Mouse (Mus musculus) frontal cortex, adult (tissue): Measurements from ENCODE around the gene Myo15.
"Not testable (repeated sequence)": the region's sequence is repeated elsewhere in the genome, so short reads cannot be mapped to it uniquely, and the experiment has no call there.

ENCODE experiments used
- ATAC-seq: cut with Nextera tagmentation; 2 replicates; pipeline ENCODE4 v1.9.2; 2017; ENCODE audit warnings: mild to moderate bottlenecking, moderate library complexity, mixed read lengths; ENCODE audit not compliant: low TSS enrichment

Gene Myo15

GRCm38 (mm10) chr11:60469039-60469438 lies at the start of gene Myo15:
Gene Myo15, plus strand, starts transcription at chr11:60469339.
- ATAC-seq = no peak

GRCm38 (mm10) chr11:60422046-60422668 lies 47.0 kb upstream of the Myo15 start:
- ATAC-seq = no peak

DNA sequence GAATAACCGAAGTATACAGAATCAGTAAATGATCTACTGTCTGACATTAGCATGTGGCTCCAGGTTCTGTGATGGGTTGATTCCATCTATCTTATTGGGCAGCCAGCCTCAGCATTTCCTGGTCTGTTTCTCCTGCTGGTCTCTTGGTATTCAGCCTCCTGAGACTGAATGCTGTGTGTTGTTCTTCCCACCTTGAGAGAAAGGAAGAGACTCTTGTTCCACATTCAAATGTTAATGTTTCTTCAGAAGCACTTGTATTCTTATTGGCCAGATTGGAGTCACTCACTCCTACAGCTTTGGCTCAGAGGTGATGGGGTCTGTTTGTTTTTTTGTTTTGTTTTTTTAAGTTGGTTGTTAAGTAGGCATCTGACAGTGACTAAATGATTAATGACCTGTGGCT lies 46.1 kb upstream of the Myo15 start:
- no peak for ATAC-seq

- no peak for ATAC-seq
Observed at GRCm38 (mm10) chr11:60426417-60426816, 42.7 kb upstream of the Myo15 start.

DNA sequence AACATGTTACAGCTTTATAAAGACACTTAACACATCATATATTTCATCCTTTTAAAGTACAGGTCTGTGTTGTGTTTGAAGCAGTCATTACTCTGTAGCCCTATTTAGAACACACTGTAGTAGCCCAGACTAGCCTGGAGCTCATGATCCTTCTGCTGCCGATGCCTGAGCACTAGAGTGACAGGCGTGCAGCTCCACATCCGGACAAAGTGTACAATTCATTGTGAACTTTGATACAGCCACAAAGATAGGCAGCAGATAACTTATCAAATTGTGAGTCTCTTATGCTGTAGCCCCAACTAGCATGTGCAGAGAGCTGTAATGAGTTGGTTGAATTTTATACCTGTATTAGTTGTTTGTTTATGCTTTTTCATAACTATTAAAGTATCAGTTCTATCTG lies 41.5 kb upstream of the Myo15 start:
- no peak for ATAC-seq

GRCm38 (mm10) chr11:60433501-60433900 lies 35.6 kb upstream of the Myo15 start:
- no peak for ATAC-seq

- ATAC-seq = no peak
Observed at GRCm38 (mm10) chr11:60435133-60435532, 34.0 kb upstream of the Myo15 start.

- ATAC-seq = no peak
Observed at GRCm38 (mm10) chr11:60436618-60437017, 32.5 kb upstream of the Myo15 start.

GRCm38 (mm10) chr11:60439621-60440020 lies 29.5 kb upstream of the Myo15 start:
- ATAC-seq = not testable (repeated sequence)

- no peak for ATAC-seq
Observed at GRCm38 (mm10) chr11:60440176-60440575, 29.0 kb upstream of the Myo15 start.

DNA sequence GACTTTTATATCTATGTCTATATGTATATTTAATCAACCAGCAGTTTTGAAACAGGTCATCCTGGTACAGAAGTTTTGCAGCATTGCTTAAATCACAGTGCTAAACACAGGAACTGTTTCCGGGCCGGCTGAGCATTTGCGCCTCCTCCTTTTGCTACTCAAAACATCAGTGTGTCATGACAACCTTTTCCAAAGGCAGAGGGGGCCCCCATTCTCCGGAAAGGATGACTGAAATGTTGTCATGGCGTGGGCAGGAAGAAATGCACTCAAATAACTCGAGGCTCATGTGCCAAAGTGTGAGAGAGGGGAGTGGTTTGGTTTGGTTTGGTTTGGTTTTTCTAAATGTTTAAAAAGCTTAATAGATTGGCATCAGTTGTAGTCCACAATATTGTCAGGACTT lies 26.2 kb upstream of the Myo15 start:
- no peak for ATAC-seq

- no peak for ATAC-seq
Observed at GRCm38 (mm10) chr11:60444007-60444406, 25.1 kb upstream of the Myo15 start.

DNA sequence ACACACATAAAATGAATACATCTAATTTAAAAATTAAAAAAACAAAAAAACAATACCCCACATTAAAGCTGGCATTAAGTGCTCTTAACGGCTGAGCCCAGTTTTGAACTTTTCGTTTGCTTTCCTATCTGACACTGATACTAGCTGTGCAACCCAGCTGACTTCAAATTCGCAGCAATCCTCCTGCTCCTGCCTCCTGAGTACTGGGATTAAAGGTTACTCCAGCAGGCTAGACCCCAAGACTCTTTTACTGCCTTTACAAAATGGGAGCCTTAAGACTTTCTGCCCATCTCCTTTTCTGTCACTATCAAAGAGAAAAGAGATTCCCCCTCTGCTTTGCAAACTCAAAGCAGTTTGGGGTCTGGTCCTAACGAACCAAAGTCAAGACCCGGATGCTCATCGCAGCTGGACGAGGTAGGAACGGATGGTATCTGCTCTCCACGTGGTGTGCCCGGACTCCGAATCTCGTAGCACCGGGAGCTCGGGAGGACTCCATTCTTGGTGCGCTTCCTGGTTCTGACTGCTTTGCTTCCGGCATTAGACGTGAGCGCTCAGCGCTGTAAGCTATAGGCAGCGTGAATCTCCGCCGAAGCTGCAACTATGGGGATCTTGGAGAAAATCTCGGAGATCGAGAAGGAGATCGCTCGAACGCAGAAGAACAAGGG lies 14.9 kb upstream of the Myo15 start, which contains the start of gene Drg2:
Gene Drg2, plus strand, starts transcription at position 512 of the 665 bp plus-strand sequence.
- ATAC-seq = peak; percentile 97

DNA sequence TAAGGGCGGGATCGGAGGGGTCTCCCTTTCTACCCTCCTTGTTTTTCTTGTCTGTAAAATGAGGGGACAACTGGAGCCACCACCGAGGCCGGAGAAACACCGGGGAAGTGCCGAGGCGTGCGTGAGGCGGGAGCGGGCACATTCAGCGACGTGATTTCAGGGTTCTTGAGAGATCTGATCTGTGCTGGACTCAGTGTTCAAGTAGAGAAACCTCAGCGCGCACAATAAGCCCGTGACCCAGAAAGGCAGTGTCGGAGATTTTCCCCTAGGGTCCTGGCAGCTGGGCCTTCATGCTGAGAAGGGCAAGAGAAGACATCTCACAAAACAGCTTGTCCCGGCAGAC lies 14.4 kb upstream of the Myo15 start:
- peak; percentile 66; the same call in 1 of the 2 replicates for ATAC-seq

DNA sequence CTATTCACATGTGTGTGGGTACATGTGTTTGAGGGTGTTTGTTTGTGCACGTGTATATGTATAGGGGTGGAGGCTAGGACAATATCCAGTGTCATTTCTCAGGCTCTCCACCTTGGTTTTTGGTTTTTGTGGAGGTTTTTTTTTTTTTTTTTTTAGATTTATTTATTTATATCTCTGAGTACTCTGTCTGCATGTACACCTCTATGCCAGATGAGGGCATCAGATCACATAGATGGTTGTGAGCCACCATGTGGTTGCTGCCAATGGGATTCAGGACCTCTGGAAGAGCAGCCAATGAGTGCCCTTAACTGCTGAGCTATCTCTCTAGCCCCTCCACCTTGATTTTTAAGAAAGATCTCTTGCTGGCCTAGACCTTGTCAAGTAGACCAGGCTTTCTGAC lies 11.2 kb upstream of the Myo15 start:
- ATAC-seq = no peak

DNA sequence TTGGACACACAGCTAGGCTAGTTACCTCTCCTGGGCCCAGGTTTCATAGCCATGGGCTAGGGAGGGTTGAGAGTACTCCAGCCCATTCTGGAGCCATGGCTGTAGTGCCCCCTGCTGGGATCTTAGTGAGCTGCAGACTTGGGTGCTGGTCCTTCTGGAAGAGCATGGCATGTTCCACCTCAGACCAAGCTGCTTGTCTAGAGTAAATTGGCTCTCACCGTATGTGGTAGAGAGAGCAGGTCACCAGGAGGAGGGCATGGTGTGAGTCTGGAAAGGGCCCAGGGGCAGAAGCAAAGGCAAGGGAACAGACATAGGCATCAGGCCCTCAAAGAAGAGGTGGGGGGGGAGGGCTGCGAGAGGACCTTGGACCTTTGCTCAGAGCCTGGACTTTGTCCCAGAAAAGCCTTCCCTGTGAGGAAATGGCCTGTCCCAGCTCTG lies 3.2 kb upstream of the Myo15 start:
- ATAC-seq = no peak

- no peak for ATAC-seq
Observed at GRCm38 (mm10) chr11:60470743-60471142, 1.6 kb downstream of the Myo15 start.

- no peak for ATAC-seq
Observed at GRCm38 (mm10) chr11:60474534-60474933, 5.4 kb downstream of the Myo15 start.

DNA sequence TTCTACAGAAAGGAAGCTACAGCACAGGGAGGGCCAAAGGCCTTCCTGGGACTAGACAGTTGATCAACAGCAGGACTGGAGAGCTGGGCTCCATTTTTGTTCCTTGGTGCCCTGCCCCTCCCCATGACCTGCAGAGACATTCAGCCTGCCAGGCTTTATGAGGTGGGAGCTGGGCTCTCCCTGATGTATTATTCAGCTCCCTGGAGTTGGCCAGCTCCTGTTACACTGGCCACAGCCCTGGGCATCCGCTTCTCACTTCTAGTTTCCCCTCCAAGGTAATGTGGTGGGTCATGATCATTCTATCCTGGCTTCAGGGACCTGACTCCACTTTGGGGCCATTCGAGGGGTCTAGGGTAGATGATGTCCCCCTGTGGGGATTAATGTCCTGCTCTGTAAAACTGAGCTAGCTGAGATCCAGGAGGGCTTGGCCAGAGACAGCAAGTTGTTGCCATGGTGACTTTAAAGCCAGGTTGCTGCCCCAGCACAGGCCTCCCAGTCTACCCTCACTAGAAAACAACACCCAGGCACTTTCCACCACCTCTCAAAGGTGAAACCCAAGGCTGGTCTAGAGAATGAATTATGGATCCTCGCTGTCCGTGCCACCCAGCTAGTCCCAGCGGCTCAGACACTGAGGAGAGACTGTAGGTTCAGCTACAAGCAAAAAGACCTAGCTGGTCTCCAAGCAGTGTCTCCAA lies 6.7 kb downstream of the Myo15 start:
- no peak for ATAC-seq

DNA sequence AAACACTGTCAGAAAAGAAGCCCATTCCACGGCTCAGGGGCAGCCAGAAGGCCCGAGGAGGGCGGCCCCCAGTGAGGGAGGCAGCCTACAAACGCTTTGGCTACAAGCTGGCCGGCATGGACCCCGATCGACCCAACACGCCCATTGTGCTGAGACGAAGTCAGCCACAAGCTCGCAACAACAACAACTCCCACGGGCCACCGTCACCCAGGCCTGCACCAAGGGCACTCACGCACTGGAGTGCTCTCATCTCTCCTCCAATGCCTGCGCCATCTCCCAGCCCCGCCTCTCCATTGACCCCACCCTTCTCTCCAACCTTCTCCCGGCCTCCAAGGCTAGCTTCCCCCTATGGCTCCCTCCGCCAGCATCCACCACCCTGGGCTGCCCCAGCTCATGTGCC lies 9.0 kb downstream of the Myo15 start:
- no peak for ATAC-seq

GRCm38 (mm10) chr11:60486267-60486666 lies 17.1 kb downstream of the Myo15 start:
- no peak for ATAC-seq

DNA sequence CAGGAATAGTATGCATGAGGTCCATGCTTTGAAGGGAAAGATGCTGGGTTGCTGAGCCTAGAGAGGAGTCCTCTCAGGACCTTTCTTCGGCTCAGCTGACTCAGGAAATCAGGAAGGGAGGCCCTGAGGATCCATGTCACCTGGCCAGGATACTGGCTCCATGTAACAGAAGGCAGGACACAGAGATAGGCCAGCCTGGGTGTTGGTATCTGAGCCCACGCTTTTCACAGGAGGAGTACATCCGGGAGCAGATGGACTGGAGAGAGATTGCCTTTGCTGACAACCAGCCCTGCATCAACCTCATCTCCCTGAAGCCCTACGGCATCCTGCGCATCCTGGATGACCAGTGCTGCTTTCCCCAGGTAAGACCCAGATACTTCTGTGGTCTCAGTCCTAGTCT lies 23.6 kb downstream of the Myo15 start:
- ATAC-seq = no peak

GRCm38 (mm10) chr11:60495692-60496091 lies 26.6 kb downstream of the Myo15 start:
- no peak for ATAC-seq
